Mouse (Mus musculus): ENCODE measurements around the gene Fads6. TPM values are rescaled to one million over a fixed set of nuclear protein-coding genes. Genes with fewer than 3 reads are reported as not detected.

Gene Fads6
- polyA plus RNA-seq, 1 experiment from 2014 or later: 0.76 TPM

Small RNA genes lying within 50 kb of the gene (microRNA-seq; reads per million reads assigned to microRNA genes)
- not detected for gene Gm25837

Other genes starting within 250 kb of the Fads6 start
- gene Cd300ld3, start 249.3 kb downstream of the Fads6 start, polyA plus RNA-seq (2015; fragmentation: Nextera tagmentation; extraction: Ambion mirVana): not detected in 2 replicates
- not detected in 2 replicates for gene Cd300e, start 235.5 kb downstream of the Fads6 start, polyA plus RNA-seq (2015; fragmentation: Nextera tagmentation; extraction: Ambion mirVana)
- 0.85 and 1.1 TPM in 2 replicates for gene Rab37, start 206.2 kb downstream of the Fads6 start, polyA plus RNA-seq (2015; fragmentation: Nextera tagmentation; extraction: Ambion mirVana)
- 0.27 TPM in 1 of 2 replicates, not detected in the other for gene Cd300lf, start 163.7 kb downstream of the Fads6 start, polyA plus RNA-seq (2015; fragmentation: Nextera tagmentation; extraction: Ambion mirVana)
- 49.9 and 57.3 TPM in 2 replicates for gene Slc9a3r1, start 134.3 kb downstream of the Fads6 start, polyA plus RNA-seq (2015; fragmentation: Nextera tagmentation; extraction: Ambion mirVana)
- 11.0 and 11.2 TPM in 2 replicates for gene Tmem104, start 110.2 kb downstream of the Fads6 start, polyA plus RNA-seq (2015; fragmentation: Nextera tagmentation; extraction: Ambion mirVana)
- 20.6 and 24.2 TPM in 2 replicates for gene Nat9, start 109.8 kb downstream of the Fads6 start, polyA plus RNA-seq (2015; fragmentation: Nextera tagmentation; extraction: Ambion mirVana)
- 0.29 and 0.37 TPM in 2 replicates for gene Grin2c, start 30.4 kb downstream of the Fads6 start, polyA plus RNA-seq (2015; fragmentation: Nextera tagmentation; extraction: Ambion mirVana)
- 23.2 and 26.9 TPM in 2 replicates for gene Fdxr, start 20.6 kb downstream of the Fads6 start, polyA plus RNA-seq (2015; fragmentation: Nextera tagmentation; extraction: Ambion mirVana)
- gene Otop2, start 9.5 kb upstream of the Fads6 start, polyA plus RNA-seq (2015; fragmentation: Nextera tagmentation; extraction: Ambion mirVana): 0.24 TPM in 1 of 2 replicates, not detected in the other
- gene Ush1g, start 24.4 kb upstream of the Fads6 start, polyA plus RNA-seq (2015; fragmentation: Nextera tagmentation; extraction: Ambion mirVana): 0.10 TPM in 2 replicates
- 0.37 TPM in 1 of 2 replicates, not detected in the other for gene Otop3, start 37.1 kb upstream of the Fads6 start, polyA plus RNA-seq (2015; fragmentation: Nextera tagmentation; extraction: Ambion mirVana)
- gene Hid1, start 70.1 kb upstream of the Fads6 start, polyA plus RNA-seq (2015; fragmentation: Nextera tagmentation; extraction: Ambion mirVana): 46.6 and 58.2 TPM in 2 replicates
- gene Cdr2l, start 84.3 kb upstream of the Fads6 start, polyA plus RNA-seq (2015; fragmentation: Nextera tagmentation; extraction: Ambion mirVana): 16.8 and 18.3 TPM in 2 replicates
- gene Mrpl58, start 106.1 kb upstream of the Fads6 start, polyA plus RNA-seq (2015; fragmentation: Nextera tagmentation; extraction: Ambion mirVana): 158 and 176 TPM in 2 replicates
- 641 and 688 TPM in 2 replicates for gene Atp5h, start 122.3 kb upstream of the Fads6 start, polyA plus RNA-seq (2015; fragmentation: Nextera tagmentation; extraction: Ambion mirVana)
- gene Kctd2, start 122.5 kb upstream of the Fads6 start, polyA plus RNA-seq (2015; fragmentation: Nextera tagmentation; extraction: Ambion mirVana): 18.9 and 20.2 TPM in 2 replicates
- not detected in 2 replicates for gene Trim80, start 142.9 kb upstream of the Fads6 start, polyA plus RNA-seq (2015; fragmentation: Nextera tagmentation; extraction: Ambion mirVana)
- not detected in 2 replicates for gene Slc16a5, start 164.8 kb upstream of the Fads6 start, polyA plus RNA-seq (2015; fragmentation: Nextera tagmentation; extraction: Ambion mirVana)
- 16.2 and 17.3 TPM in 2 replicates for gene Armc7, start 178.0 kb upstream of the Fads6 start, polyA plus RNA-seq (2015; fragmentation: Nextera tagmentation; extraction: Ambion mirVana)
- 82.6 and 91.0 TPM in 2 replicates for gene Nt5c, start 194.2 kb upstream of the Fads6 start, polyA plus RNA-seq (2015; fragmentation: Nextera tagmentation; extraction: Ambion mirVana)
- 1,959 and 1,981 TPM in 2 replicates for gene Jpt1, start 216.7 kb upstream of the Fads6 start, polyA plus RNA-seq (2015; fragmentation: Nextera tagmentation; extraction: Ambion mirVana)
- 1,130 and 1,181 TPM in 2 replicates for gene Sumo2, start 238.6 kb upstream of the Fads6 start, polyA plus RNA-seq (2015; fragmentation: Nextera tagmentation; extraction: Ambion mirVana)